Mouse (Mus musculus) left cerebral cortex, adult 9 months (tissue): ENCODE measurements around the gene Ube2e1.
"Not testable (repeated sequence)": the region's sequence is repeated elsewhere in the genome, so short reads cannot be mapped to it uniquely, and the experiment has no call there.

Experiments
- DNase-seq, 2 experiments: peaks; one replicate each; pipeline ENCODE4 v3.0.0; 2022; ENCODE audit warnings: low spot score in 2 of 2

The Ube2e1 gene

GRCm38 (mm10) chr14:18261203-18261602 is 70.5 kb downstream of the Ube2e1 start:
- DNase-seq, result no peak

GRCm38 (mm10) chr14:18242638-18243130 is 89.0 kb downstream of the Ube2e1 start:
- no peak for DNase-seq

- DNase-seq, result no peak
Measured at GRCm38 (mm10) chr14:18241786-18242185, 89.9 kb downstream of the Ube2e1 start.

GRCm38 (mm10) chr14:18240132-18240531 is 91.5 kb downstream of the Ube2e1 start:
- DNase-seq, result no peak

GRCm38 (mm10) chr14:18238750-18239731 is 92.6 kb downstream of the Ube2e1 start, which contains the start of gene Nr1d2:
Gene Nr1d2, minus strand, starts transcription at chr14:18239127.
- peak; percentile 98 to 99 for DNase-seq

- DNase-seq, result peak; percentile 95 to 98
Measured at GRCm38 (mm10) chr14:18238131-18238749, 93.4 kb downstream of the Ube2e1 start.

- DNase-seq, result no peak
Measured at GRCm38 (mm10) chr14:18237381-18237780, 94.3 kb downstream of the Ube2e1 start.

- not testable (repeated sequence) for DNase-seq
Measured at GRCm38 (mm10) chr14:18236496-18237235, 95.0 kb downstream of the Ube2e1 start.

- no peak for DNase-seq
Measured at GRCm38 (mm10) chr14:18233981-18234960, 97.4 kb downstream of the Ube2e1 start.

GRCm38 (mm10) chr14:18233076-18233475 is 98.6 kb downstream of the Ube2e1 start:
- DNase-seq, result no peak
